Mouse (Mus musculus): Measurements from ENCODE around the gene Pth2. TPM values are rescaled to one million over a fixed set of nuclear protein-coding genes. Genes with fewer than 3 reads are reported as not detected.

The Pth2 gene
- polyA plus RNA-seq, 1 experiment from 2014 or later, result not detected

DNA sequence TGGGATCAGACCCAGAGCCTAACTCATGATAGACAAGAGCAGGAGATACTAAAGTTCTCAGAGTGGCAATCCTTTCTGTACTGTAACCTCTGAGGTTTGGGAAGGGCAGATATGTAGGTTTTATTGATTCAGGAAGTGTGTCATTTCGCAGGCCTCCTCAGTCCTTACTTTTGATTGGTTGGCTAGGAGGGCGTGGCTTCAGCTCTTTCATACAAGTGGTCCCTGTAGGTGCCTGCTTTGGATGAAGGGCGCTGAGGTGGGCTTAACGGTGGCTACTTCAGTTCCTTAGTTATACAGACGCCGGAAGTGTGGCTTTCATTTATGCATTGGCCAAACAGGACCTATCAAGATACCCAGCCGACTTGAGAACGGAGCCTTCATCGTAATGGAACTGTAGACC, 25.2 kb upstream of the Pth2 start:
- no peaks in the 10 kb centered on the region for H3K27me3 ChIP-seq
- H3K27ac ChIP-seq, result no peak overlapping the region
- H3K9ac ChIP-seq, result no peak overlapping the region
- peaks cover 34% of the 10 kb centered on the region for H3K36me3 ChIP-seq
- ATAC-seq (ENCODE audit: low FRiP score), result no peak
- H3K9me3 ChIP-seq (replicated peaks), result no peaks in the 10 kb centered on the region
- WGBS, result 85% methylated on average over 9 of the region's 9 CpGs
- no peak overlapping the region for H3K4me3 ChIP-seq
- peaks cover 17% of the 10 kb centered on the region for H3K4me1 ChIP-seq
- peak overlapping the region; percentile 73 for H3K4me2 ChIP-seq (replicated peaks)

DNA sequence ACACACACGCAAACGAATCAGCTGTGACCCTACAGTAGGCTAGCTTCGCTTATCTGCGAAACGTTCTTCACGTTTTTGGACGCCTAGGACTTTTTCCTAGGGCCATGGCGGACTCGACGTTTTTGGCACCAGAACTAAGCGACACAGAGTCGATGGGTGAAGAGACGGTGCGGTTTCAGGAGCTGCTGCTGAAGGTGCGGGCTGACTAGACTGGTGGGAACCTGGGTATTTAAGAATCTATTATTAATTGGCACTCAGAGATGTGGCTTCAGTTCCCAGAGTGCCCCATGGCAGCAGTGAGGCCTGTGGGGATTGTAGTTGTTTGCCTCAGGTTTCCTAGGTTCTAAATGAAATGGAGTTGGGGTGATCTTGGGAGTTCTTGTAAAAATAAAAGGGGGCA, 24.6 kb upstream of the Pth2 start:
- H3K4me1 ChIP-seq, result peaks cover 13% of the 10 kb centered on the region
- ATAC-seq (ENCODE audit: low FRiP score), result no peak
- no peak overlapping the region for H3K4me2 ChIP-seq (replicated peaks)
- H3K9ac ChIP-seq, result no peak overlapping the region
- H3K4me3 ChIP-seq, result no peak overlapping the region
- H3K27ac ChIP-seq, result no peak overlapping the region
- H3K27me3 ChIP-seq, result no peaks in the 10 kb centered on the region
- 97% methylated on average over 15 of the region's 15 CpGs for WGBS
- no peaks in the 10 kb centered on the region for H3K9me3 ChIP-seq (replicated peaks)
- peaks cover 35% of the 10 kb centered on the region for H3K36me3 ChIP-seq

DNA sequence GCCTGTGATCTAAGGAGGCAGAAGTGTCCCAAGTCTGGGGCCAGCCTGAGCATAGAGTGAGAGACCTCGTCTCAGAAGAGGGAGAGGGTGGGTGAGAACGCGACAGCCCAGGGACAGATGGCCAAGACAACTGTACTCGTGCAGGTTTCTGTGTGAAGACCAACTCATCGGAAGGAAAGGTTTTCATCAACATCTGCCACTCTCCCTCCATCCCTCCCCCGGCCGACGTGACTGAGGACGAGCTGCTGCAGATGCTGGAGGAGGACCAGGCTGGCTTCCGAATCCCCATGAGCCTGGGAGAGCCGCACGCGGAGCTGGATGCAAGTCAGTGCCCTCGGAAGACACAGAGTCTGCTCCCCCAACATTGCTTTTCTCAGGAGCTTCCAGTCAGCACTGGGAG, 23.3 kb upstream of the Pth2 start:
- no peak overlapping the region for H3K4me3 ChIP-seq
- ATAC-seq (ENCODE audit: low FRiP score), result no peak
- H3K4me1 ChIP-seq, result peaks cover 15% of the 10 kb centered on the region
- no peaks in the 10 kb centered on the region for H3K9me3 ChIP-seq (replicated peaks)
- H3K36me3 ChIP-seq, result peaks cover 35% of the 10 kb centered on the region
- WGBS, result 84% methylated on average over 14 of the region's 14 CpGs
- no peak overlapping the region for H3K4me2 ChIP-seq (replicated peaks)
- H3K9ac ChIP-seq, result no peak overlapping the region
- H3K27me3 ChIP-seq, result peaks cover 1% of the 10 kb centered on the region
- no peak overlapping the region for H3K27ac ChIP-seq

DNA sequence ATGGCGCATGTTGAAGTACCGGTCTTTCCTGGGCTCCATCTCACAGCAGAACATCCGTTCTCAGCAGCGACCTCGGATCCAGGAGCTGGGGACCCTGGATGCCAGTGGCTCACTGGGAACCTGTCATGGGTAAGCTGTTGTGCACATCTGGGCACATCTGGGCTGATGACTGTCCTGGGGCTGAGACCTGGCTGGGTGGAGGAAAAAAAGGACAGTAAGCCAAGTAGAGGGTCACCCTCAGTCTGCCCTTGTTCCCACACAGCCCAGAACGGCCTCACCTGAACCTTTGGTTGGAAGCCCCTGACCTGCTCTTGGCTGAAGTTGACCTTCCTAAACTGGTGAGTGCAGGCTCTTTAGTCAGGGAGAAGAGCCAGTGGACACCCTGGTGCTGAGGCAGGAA, 21.8 kb upstream of the Pth2 start:
- no peak for ATAC-seq (ENCODE audit: low FRiP score)
- no peak overlapping the region for H3K4me3 ChIP-seq
- 89% methylated on average over 6 of the region's 6 CpGs for WGBS
- H3K4me1 ChIP-seq, result peaks cover 18% of the 10 kb centered on the region
- H3K27me3 ChIP-seq, result peaks cover 17% of the 10 kb centered on the region
- peaks cover 35% of the 10 kb centered on the region for H3K36me3 ChIP-seq
- no peaks in the 10 kb centered on the region for H3K9me3 ChIP-seq (replicated peaks)
- H3K27ac ChIP-seq, result no peak overlapping the region
- no peak overlapping the region for H3K9ac ChIP-seq
- H3K4me2 ChIP-seq (replicated peaks), result no peak overlapping the region

GRCm38 (mm10) chr7:45160316-45160800, 20.4 kb upstream of the Pth2 start:
- Histone ChIP-seq H3K9me3 (replicated peaks) (no peaks in the 10 kb centered on the region), H3K4me1 (peaks cover 15% of the 10 kb centered on the region), H3K4me3 (no peak overlapping the region), H3K36me3 (peaks cover 35% of the 10 kb centered on the region), H3K4me2 (replicated peaks) (no peak overlapping the region), H3K27ac (no peak overlapping the region), H3K9ac (no peak overlapping the region), H3K27me3 (peaks cover 30% of the 10 kb centered on the region)
- no peak for ATAC-seq (ENCODE audit: low FRiP score)
- WGBS, result 95% methylated on average over 6 of the region's 6 CpGs

DNA sequence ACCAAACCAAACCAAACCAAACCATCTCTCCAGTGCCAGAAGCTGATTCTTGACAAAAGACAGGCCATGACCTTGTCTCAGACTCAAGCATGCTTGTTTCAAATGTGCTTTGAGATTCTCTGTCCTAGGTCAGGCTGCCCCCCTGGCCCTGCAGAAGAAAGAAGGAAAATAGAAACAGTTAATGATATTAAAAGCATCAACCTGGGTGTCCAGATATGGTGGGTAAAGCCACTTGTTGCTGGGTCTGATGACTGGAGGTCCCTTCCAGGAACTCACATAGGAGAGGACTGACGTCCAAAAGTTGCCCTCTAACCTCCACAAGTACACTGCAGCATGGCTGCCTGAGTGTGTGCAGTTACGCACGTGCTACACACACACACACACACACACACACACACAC, 19.9 kb upstream of the Pth2 start:
- no peak overlapping the region for H3K4me3 ChIP-seq
- H3K9ac ChIP-seq, result no peak overlapping the region
- no peak for ATAC-seq (ENCODE audit: low FRiP score)
- 88% methylated on average over 3 of the region's 3 CpGs for WGBS
- H3K36me3 ChIP-seq, result peaks cover 35% of the 10 kb centered on the region
- H3K4me1 ChIP-seq, result peaks cover 15% of the 10 kb centered on the region
- peaks cover 35% of the 10 kb centered on the region for H3K27me3 ChIP-seq
- H3K4me2 ChIP-seq (replicated peaks), result no peak overlapping the region
- H3K27ac ChIP-seq, result no peak overlapping the region
- no peaks in the 10 kb centered on the region for H3K9me3 ChIP-seq (replicated peaks)

GRCm38 (mm10) chr7:45161612-45162473, 19.0 kb upstream of the Pth2 start:
- peak overlapping the region; percentile 33 for H3K4me3 ChIP-seq
- peaks cover 15% of the 10 kb centered on the region for H3K4me1 ChIP-seq
- peaks cover 45% of the 10 kb centered on the region for H3K27me3 ChIP-seq
- peak overlapping the region; percentile 35; the same call in 1 of the 2 replicates for H3K27ac ChIP-seq
- peaks cover 35% of the 10 kb centered on the region for H3K36me3 ChIP-seq
- H3K9ac ChIP-seq, result no peak overlapping the region
- WGBS, result 7% methylated on average over 29 of the region's 35 CpGs
- no peaks in the 10 kb centered on the region for H3K9me3 ChIP-seq (replicated peaks)
- H3K4me2 ChIP-seq (replicated peaks), result peak overlapping the region; percentile 64
- peak; percentile 84 for ATAC-seq (ENCODE audit: low FRiP score)

DNA sequence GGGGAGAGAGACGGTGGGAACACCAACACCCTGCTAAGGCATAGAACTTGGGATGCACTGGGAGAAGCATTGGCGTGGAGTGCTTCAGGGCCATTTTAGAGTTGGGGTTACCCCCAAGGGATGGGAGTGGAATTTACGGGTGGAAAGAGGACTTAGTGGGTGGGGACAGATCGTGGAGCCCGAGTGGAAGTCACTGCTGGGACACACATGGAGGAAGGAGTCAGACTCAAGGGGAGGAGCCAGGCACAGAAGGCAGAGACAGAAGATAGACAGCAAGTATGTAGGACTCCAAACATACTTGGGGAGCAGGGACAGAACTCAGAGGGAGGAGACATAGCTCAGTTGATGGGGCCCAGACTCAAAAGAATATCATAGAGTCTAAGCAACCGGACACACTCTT, 18.2 kb upstream of the Pth2 start:
- Histone ChIP-seq H3K4me3 (peak overlapping the region; percentile 33), H3K9ac (no peak overlapping the region), H3K36me3 (peaks cover 30% of the 10 kb centered on the region), H3K9me3 (replicated peaks) (no peaks in the 10 kb centered on the region), H3K27ac (no peak overlapping the region), H3K4me1 (peaks cover 22% of the 10 kb centered on the region), H3K4me2 (replicated peaks) (peak overlapping the region; percentile 64), H3K27me3 (peaks cover 52% of the 10 kb centered on the region)
- WGBS, result 21% methylated on average over 6 of the region's 6 CpGs
- no peak for ATAC-seq (ENCODE audit: low FRiP score)

- H3K4me1 ChIP-seq, result peaks cover 27% of the 10 kb centered on the region
- 0 out of 2 replicates have a peak overlapping the region, but pooled peaks have one; percentile 36 for H3K4me3 ChIP-seq
- peaks cover 25% of the 10 kb centered on the region for H3K36me3 ChIP-seq
- no peak for ATAC-seq (ENCODE audit: low FRiP score)
- no peak overlapping the region for H3K27ac ChIP-seq
- 74% methylated on average over 9 of the region's 9 CpGs for WGBS
- H3K4me2 ChIP-seq (replicated peaks), result no peak overlapping the region
- H3K9me3 ChIP-seq (replicated peaks), result no peaks in the 10 kb centered on the region
- H3K9ac ChIP-seq, result no peak overlapping the region
- peaks cover 58% of the 10 kb centered on the region for H3K27me3 ChIP-seq
Observed at GRCm38 (mm10) chr7:45162996-45163615, 17.7 kb upstream of the Pth2 start.

- H3K4me3 ChIP-seq, result peak within 1 kb of the TSS; percentile 36
- H3K36me3 ChIP-seq, result peaks cover 17% of the 10 kb centered on the region; the same call in 1 of the 2 replicates
- peak within 1 kb of the TSS; percentile 57 for H3K9ac ChIP-seq
- H3K9me3 ChIP-seq (replicated peaks), result no peaks in the 10 kb centered on the region
- under 1% methylated on average over 29 of the region's 41 CpGs for WGBS
- peaks cover 66% of the 10 kb centered on the region for H3K27me3 ChIP-seq
- peak within 1 kb of the TSS; percentile 56 for H3K4me2 ChIP-seq (replicated peaks)
- H3K27ac ChIP-seq, result no peak within 1 kb of the TSS
- H3K4me1 ChIP-seq, result peaks cover 34% of the 10 kb centered on the region
- ATAC-seq (ENCODE audit: low FRiP score), result no peak
Observed at GRCm38 (mm10) chr7:45163735-45164490, 16.9 kb upstream of the Pth2 start, which contains the start of gene Slc17a7. Gene Slc17a7 (plus strand): TSS chr7:45163949.

DNA sequence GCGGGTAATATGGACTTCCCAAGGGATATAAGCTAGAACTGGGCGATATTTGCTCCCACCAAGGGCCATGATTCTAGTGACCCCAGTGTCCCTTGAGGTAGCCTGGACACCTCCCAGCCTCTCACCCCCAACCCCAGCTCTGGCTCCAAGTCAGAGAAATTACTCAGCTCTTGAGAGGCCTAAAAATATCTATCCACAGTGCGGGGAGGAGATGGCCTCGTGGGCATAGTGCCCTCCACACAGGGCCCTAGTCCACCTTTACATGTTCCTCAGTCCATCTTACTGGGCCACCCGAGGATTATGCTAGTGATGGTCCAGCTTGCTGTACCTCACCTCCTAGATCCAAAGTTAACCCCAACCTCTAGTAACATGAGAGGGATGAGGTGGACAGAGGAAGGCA, 16.0 kb upstream of the Pth2 start:
- WGBS, result 61% methylated on average over 5 of the region's 5 CpGs
- H3K4me1 ChIP-seq, result peaks cover 34% of the 10 kb centered on the region
- H3K4me2 ChIP-seq (replicated peaks), result no peak overlapping the region
- peaks cover 75% of the 10 kb centered on the region for H3K27me3 ChIP-seq
- H3K9ac ChIP-seq, result no peak overlapping the region
- no peak overlapping the region for H3K27ac ChIP-seq
- peaks cover 8% of the 10 kb centered on the region; the same call in 1 of the 2 replicates for H3K36me3 ChIP-seq
- no peak overlapping the region for H3K4me3 ChIP-seq
- no peak for ATAC-seq (ENCODE audit: low FRiP score)
- H3K9me3 ChIP-seq (replicated peaks), result peaks cover 6% of the 10 kb centered on the region

GRCm38 (mm10) chr7:45165701-45166100, 15.1 kb upstream of the Pth2 start:
- Histone ChIP-seq H3K27me3 (peaks cover 84% of the 10 kb centered on the region), H3K4me3 (no peak overlapping the region), H3K4me2 (replicated peaks) (no peak overlapping the region), H3K4me1 (peaks cover 34% of the 10 kb centered on the region), H3K27ac (no peak overlapping the region), H3K36me3 (no peaks in the 10 kb centered on the region; the same call in 1 of the 2 replicates), H3K9me3 (replicated peaks) (peaks cover 12% of the 10 kb centered on the region), H3K9ac (no peak overlapping the region)
- no peak for ATAC-seq (ENCODE audit: low FRiP score)
- WGBS, result 41% methylated on average over 11 of the region's 11 CpGs
